Mouse (Mus musculus) E14TG2a.4 (cell line): ENCODE results near the gene Rin2.

Experiments used
- CTCF ChIP-seq: conservative IDR thresholded peaks from 2 replicates; pipeline ENCODE4 v1.5.1; 2014; ENCODE audit warnings: low read length
- NANOG ChIP-seq: IDR thresholded peaks from 2 replicates; pipeline ENCODE4 v1.6.1; 2014; ENCODE audit warnings: borderline replicate concordance, low read length, mixed read lengths

GRCm38 (mm10) chr2:145793702-145794101 is 118.7 kb downstream of the Rin2 start:
- no peak for TF ChIP-seq CTCF
- TF ChIP-seq NANOG: no peak
